ENCODE assay signal across 8 mouse cellular contexts in genomic region chr15:89211716-89212461, GRCm38 (mm10). TPM values are rescaled to one million over a fixed set of nuclear protein-coding genes. Genes with fewer than 3 reads are reported as not detected.
DNase-seq lines count a peak whose midpoint lies in the region; ATAC-seq and TF ChIP-seq lines count a peak whose summit lies in the region.

No protein-coding gene starts in this region.

- peak overlapping the region; percentile 97 for H3K4me3 ChIP-seq in forebrain, embryonic 16.5 days (replicated peaks; ENCODE audit: low read length)
- peak overlapping the region; percentile 89 for H3K4me3 ChIP-seq in intestine, postnatal 0 days (ENCODE audit: low read depth, low read length)
- H3K4me3 ChIP-seq in lung, embryonic 16.5 days (ENCODE audit: low read length) = peak overlapping the region; percentile 99

- peaks cover 10% of the 10 kb centered on the region for H3K36me3 ChIP-seq in forebrain, embryonic 16.5 days (ENCODE audit: control insufficient read depth, insufficient read depth)
- H3K36me3 ChIP-seq in intestine, postnatal 0 days (ENCODE audit: control insufficient read depth, insufficient read depth) = peaks cover 7% of the 10 kb centered on the region; the same call in 1 of the 2 replicates
- peaks cover 5% of the 10 kb centered on the region for H3K36me3 ChIP-seq in lung, embryonic 16.5 days (ENCODE audit: control insufficient read depth, insufficient read depth, low read length)

- WGBS in forebrain, embryonic 16.5 days = under 1% methylated on average over 34 of the region's 35 CpGs
- WGBS in intestine, postnatal 0 days = 3% methylated on average over 31 of the region's 35 CpGs
- WGBS in lung, embryonic 16.5 days = 1% methylated on average over 35 of the region's 35 CpGs

- H3K27me3 ChIP-seq in forebrain, embryonic 16.5 days (replicated peaks; ENCODE audit: control insufficient read depth, insufficient read depth, low read length) = no peaks in the 10 kb centered on the region
- no peaks in the 10 kb centered on the region for H3K27me3 ChIP-seq in intestine, postnatal 0 days (replicated peaks; ENCODE audit: control insufficient read depth, insufficient read depth, low read length)
- no peaks in the 10 kb centered on the region for H3K27me3 ChIP-seq in lung, embryonic 16.5 days (ENCODE audit: control insufficient read depth, insufficient read depth, low read depth, low read length)

- TF ChIP-seq CTCF in intestine, postnatal 0 days (IDR thresholded peaks at IDR 0.05; ENCODE audit: low read depth) = no peak

- ATAC-seq in forebrain, embryonic 16.5 days = peak; percentile 46
- ATAC-seq in intestine, postnatal 0 days = peak; percentile 5
- ATAC-seq in lung, embryonic 16.5 days (ENCODE audit: low read depth) = no peak; the same call in 1 of the 2 replicates

- H3K4me1 ChIP-seq in forebrain, embryonic 16.5 days (replicated peaks; ENCODE audit: control insufficient read depth, insufficient read depth, low read length) = peaks cover 28% of the 10 kb centered on the region
- no peaks in the 10 kb centered on the region for H3K4me1 ChIP-seq in intestine, postnatal 0 days (replicated peaks; ENCODE audit: control insufficient read depth, insufficient read depth, low read length)
- peaks cover 6% of the 10 kb centered on the region; the same call in 1 of the 2 replicates for H3K4me1 ChIP-seq in lung, embryonic 16.5 days (replicated peaks; ENCODE audit: control insufficient read depth, insufficient read depth, low read length)

- H3K4me2 ChIP-seq in forebrain, embryonic 16.5 days (ENCODE audit: low read length) = peak overlapping the region; percentile 70
- peak overlapping the region; percentile 67 for H3K4me2 ChIP-seq in intestine, postnatal 0 days (replicated peaks; ENCODE audit: low read depth)
- H3K4me2 ChIP-seq in lung, embryonic 16.5 days (ENCODE audit: low read depth, low read length) = peak overlapping the region; percentile 69

- no peaks in the 10 kb centered on the region for H3K9me3 ChIP-seq in forebrain, embryonic 16.5 days (ENCODE audit: control insufficient read depth, low read length)
- H3K9me3 ChIP-seq in intestine, postnatal 0 days (ENCODE audit: control insufficient read depth) = no peaks in the 10 kb centered on the region
- H3K9me3 ChIP-seq in lung, embryonic 16.5 days (ENCODE audit: control insufficient read depth, low read length) = peaks cover 3% of the 10 kb centered on the region

- peak overlapping the region; percentile 85 for H3K27ac ChIP-seq in forebrain, embryonic 16.5 days (ENCODE audit: low read length)
- H3K27ac ChIP-seq in intestine, postnatal 0 days (ENCODE audit: low read depth, low read length) = peak overlapping the region; percentile 85
- H3K27ac ChIP-seq in lung, embryonic 16.5 days (ENCODE audit: low read length) = peak overlapping the region; percentile 91

- H3K9ac ChIP-seq in forebrain, embryonic 16.5 days (replicated peaks; ENCODE audit: low read depth, low read length) = peak overlapping the region; percentile 100
- H3K9ac ChIP-seq in intestine, postnatal 0 days (ENCODE audit: low read depth, low read length) = peak overlapping the region; percentile 97
- H3K9ac ChIP-seq in lung, embryonic 16.5 days (ENCODE audit: low read length) = peak overlapping the region; percentile 99

- DNase-seq in right cerebral cortex, adult 18-20 months = peak; percentile 25
- no peak for DNase-seq in right cerebral cortex, postnatal 14 days
- peak; percentile 63 for DNase-seq in brain, adult 2 months (ENCODE audit: low read depth, low spot score)
- peak; percentile 20 for DNase-seq in retina, postnatal 7 days (ENCODE audit: low read depth, low spot score)
- DNase-seq in urinary bladder, postnatal 25 days (ENCODE audit: low spot score) = no peak

RNA-seq across cellular contexts. Expression of gene Ppp6r2, which starts 0.5 kb away (rescaled TPM):
- 77.8 and 90.8 TPM in 2 replicates for polyA plus RNA-seq in forebrain, embryonic 16.5 days (2015; fragmentation: Nextera tagmentation; extraction: Ambion mirVana)
- 17.7 and 21.3 TPM in 2 replicates for polyA plus RNA-seq in intestine, postnatal 0 days (2015; fragmentation: Nextera tagmentation; extraction: Ambion mirVana)
- 25.7 and 26.4 TPM in 2 replicates for polyA plus RNA-seq in lung, embryonic 16.5 days (2015; fragmentation: Nextera tagmentation; extraction: Ambion mirVana)

RNA-seq across cellular contexts. Expression of gene Dennd6b, which starts 15.6 kb away (rescaled TPM):
- 60.7 and 83.2 TPM in 2 replicates for polyA plus RNA-seq in forebrain, embryonic 16.5 days (2015; fragmentation: Nextera tagmentation; extraction: Ambion mirVana)
- polyA plus RNA-seq in intestine, postnatal 0 days (2015; fragmentation: Nextera tagmentation; extraction: Ambion mirVana) = 3.2 and 3.4 TPM in 2 replicates
- polyA plus RNA-seq in lung, embryonic 16.5 days (2015; fragmentation: Nextera tagmentation; extraction: Ambion mirVana) = 12.2 and 12.5 TPM in 2 replicates

RNA-seq across cellular contexts. Expression of gene Plxnb2, which starts 31.3 kb away (rescaled TPM):
- 112 and 126 TPM in 2 replicates for polyA plus RNA-seq in forebrain, embryonic 16.5 days (2015; fragmentation: Nextera tagmentation; extraction: Ambion mirVana)
- polyA plus RNA-seq in intestine, postnatal 0 days (2015; fragmentation: Nextera tagmentation; extraction: Ambion mirVana) = 71.5 and 74.0 TPM in 2 replicates
- 134 and 139 TPM in 2 replicates for polyA plus RNA-seq in lung, embryonic 16.5 days (2015; fragmentation: Nextera tagmentation; extraction: Ambion mirVana)

Comparison
In these comparisons a context has a peak if more than half of its experiments do, and no peak if none do; other contexts are left out.
1. DNase-seq: peak in right cerebral cortex, adult 18-20 months (single experiment), brain, adult 2 months (single experiment) and retina, postnatal 7 days (single experiment); none in right cerebral cortex, postnatal 14 days (single experiment) and urinary bladder, postnatal 25 days (single experiment).
2. Peak in every context shown above with its lines, with median percentiles within 50 percentile points of each other: H3K27ac ChIP-seq, H3K4me2 ChIP-seq, H3K4me3 ChIP-seq and H3K9ac ChIP-seq.